Mouse (Mus musculus) bone marrow, adult 2 months (tissue): ENCODE results near the gene Cnnm4.

Experiments used
- CTCF ChIP-seq: fragments of 200-500 bp; IDR thresholded peaks from 2 replicates; pipeline ENCODE4 v1.5.1; 2011; ENCODE audit warnings: low read length, control low read depth; ENCODE audit not compliant: control insufficient read depth, insufficient read depth
- POLR2A ChIP-seq: fragments of 200-500 bp; IDR thresholded peaks from 2 replicates; pipeline ENCODE4 v1.6.1; 2011; ENCODE audit warnings: low read depth, mild to moderate bottlenecking, control low read depth, low read length, borderline replicate concordance; ENCODE audit not compliant: control insufficient read depth

DNA sequence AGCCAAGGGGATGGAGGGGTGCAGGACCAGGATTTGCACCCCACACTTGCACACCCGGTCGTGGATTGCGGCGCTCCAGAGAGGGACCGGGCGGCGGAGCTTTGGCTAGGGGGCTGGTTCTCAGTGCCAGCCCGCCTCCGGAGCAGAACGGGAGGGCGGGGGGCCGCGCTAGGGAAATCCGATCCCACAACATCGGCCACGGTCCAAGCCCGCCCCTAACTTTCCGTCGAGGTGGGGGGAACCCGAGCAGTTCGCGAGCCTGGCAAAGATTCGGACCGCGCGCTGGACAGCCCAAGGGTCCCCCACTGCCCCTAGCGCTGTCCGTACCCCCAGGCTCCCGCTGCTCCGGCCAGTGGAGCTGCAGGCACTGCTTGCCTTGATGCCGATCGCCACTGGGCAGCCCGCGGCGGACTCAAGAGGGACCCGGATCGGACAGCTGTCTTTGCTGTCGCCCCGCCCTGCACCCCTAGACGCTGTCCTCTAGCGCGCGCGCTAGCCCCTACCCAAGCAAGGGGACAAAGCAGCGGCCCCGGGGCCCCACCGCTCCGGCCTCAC is 86.1 kb downstream of the Cnnm4 start:
- no peak for TF ChIP-seq POLR2A
- TF ChIP-seq CTCF: no peak
